Mouse (Mus musculus) MEL (cell line): Measurements from ENCODE around the gene Tyw1. TPM values are rescaled to one million over a fixed set of nuclear protein-coding genes. Genes with fewer than 3 reads are reported as not detected.

Experiments
- DNase-seq: peaks from one replicate; pipeline ENCODE4 v3.0.0; 2011; ENCODE audit warnings: low read depth, low spot score
- H3K27ac ChIP-seq: 2 replicates; pipeline ENCODE4 v1.5.1; 2012; ENCODE audit warnings: low read depth, mild to moderate bottlenecking, control low read depth, low read length, moderate library complexity; ENCODE audit not compliant: control insufficient read depth
- H3K27me3 ChIP-seq, 2 experiments: fragments of 150-350 bp in 1 of 2; sonication (generic) in 1 of 2; 2 replicates each; pipeline ENCODE4 v1.6.1; 2012; ENCODE audit warnings: low read length in 2 of 2, mild to moderate bottlenecking in 2 of 2, improper control_type of control experiment in 1 of 2, moderate library complexity in 1 of 2; ENCODE audit not compliant: insufficient read depth in 2 of 2, control insufficient read depth in 1 of 2
- H3K36me3 ChIP-seq, 2 experiments: 2 replicates each; pipeline ENCODE4 v1.6.1; 2012 to 2014; ENCODE audit warnings: low read length in 2 of 2, improper control_type of control experiment in 1 of 2, inconsistent platforms in 1 of 2, mild to moderate bottlenecking in 1 of 2; ENCODE audit not compliant: insufficient read depth in 2 of 2, control insufficient read depth in 1 of 2
- H3K4me1 ChIP-seq, 2 experiments: fragments of 150-350 bp in 1 of 2; sonication (generic) in 1 of 2; 2 replicates each; pipeline ENCODE4 v1.6.1; 2012; ENCODE audit warnings: low read length in 2 of 2, improper control_type of control experiment in 1 of 2, mild to moderate bottlenecking in 1 of 2; ENCODE audit not compliant: insufficient read depth in 2 of 2, control insufficient read depth in 1 of 2
- H3K4me3 ChIP-seq, 2 experiments: fragments of 150-350 bp in 1 of 2; sonication (generic) in 1 of 2; 2 replicates each; pipeline ENCODE4 v1.5.1; 2012; ENCODE audit warnings: low read depth in 2 of 2, low read length in 2 of 2, mild to moderate bottlenecking in 2 of 2, moderate library complexity in 2 of 2, control low read depth in 1 of 2, improper control_type of control experiment in 1 of 2; ENCODE audit not compliant: control insufficient read depth in 1 of 2, insufficient read depth in 1 of 2
- H3K79me2 ChIP-seq: 2 replicates; pipeline ENCODE4 v1.6.1; 2012; ENCODE audit warnings: mild to moderate bottlenecking, low read length, moderate library complexity; ENCODE audit not compliant: control insufficient read depth, poor library complexity, insufficient read depth
- H3K9ac ChIP-seq: 2 replicates; pipeline ENCODE4 v1.6.1; 2012; ENCODE audit warnings: low read depth, mild to moderate bottlenecking, control low read depth, low read length, moderate library complexity; ENCODE audit not compliant: control insufficient read depth, poor library complexity, severe bottlenecking
- H3K9me3 ChIP-seq: fragments of 150-350 bp; sonication (generic); replicated peaks from 2 replicates; pipeline ENCODE4 v1.6.1; 2012; ENCODE audit warnings: mild to moderate bottlenecking, low read length, improper control_type of control experiment, moderate library complexity; ENCODE audit not compliant: insufficient read depth
- BHLHE40 ChIP-seq: IDR thresholded peaks from 2 replicates; pipeline ENCODE4 v1.6.1; 2012; ENCODE audit warnings: low read depth, mild to moderate bottlenecking, inconsistent platforms, low read length, improper control_type of control experiment, borderline replicate concordance
- CHD1 ChIP-seq: IDR thresholded peaks from 2 replicates; pipeline ENCODE4 v1.6.1; 2012; ENCODE audit warnings: low read depth, mild to moderate bottlenecking, inconsistent platforms, low read length, improper control_type of control experiment
- CHD2 ChIP-seq: IDR thresholded peaks from 2 replicates; pipeline ENCODE4 v1.6.1; 2011; ENCODE audit warnings: low read length, improper control_type of control experiment
- CTCF ChIP-seq, 3 experiments: IDR thresholded peaks in 2 of 3; conservative IDR thresholded peaks in 1 of 3; 2 replicates each; pipeline ENCODE4 v1.5.1; 2011 to 2012; ENCODE audit warnings: low read length in 3 of 3, low read depth in 2 of 3, mild to moderate bottlenecking in 2 of 3, improper control_type of control experiment in 1 of 3, inconsistent platforms in 1 of 3, mixed read lengths in 1 of 3, moderate library complexity in 1 of 3; ENCODE audit not compliant: control insufficient read depth in 1 of 3, insufficient read depth in 1 of 3, poor library complexity in 1 of 3, severe bottlenecking in 1 of 3
- ELF1 ChIP-seq: IDR thresholded peaks from 2 replicates; pipeline ENCODE4 v1.6.1; 2014; ENCODE audit warnings: low read depth, mild to moderate bottlenecking, inconsistent platforms, low read length, improper control_type of control experiment, moderate library complexity
- EP300 ChIP-seq, 2 experiments: IDR thresholded peaks; 2 replicates each; pipeline ENCODE4 v1.6.1; 2011; ENCODE audit warnings: improper control_type of control experiment in 2 of 2, low read length in 2 of 2, low read depth in 1 of 2, mild to moderate bottlenecking in 1 of 2
- ETS1 ChIP-seq: IDR thresholded peaks from 2 replicates; pipeline ENCODE4 v1.6.1; 2012; ENCODE audit warnings: low read depth, mild to moderate bottlenecking, inconsistent platforms, low read length, improper control_type of control experiment, moderate library complexity
- GATA1 ChIP-seq: IDR thresholded peaks from 2 replicates; pipeline ENCODE4 v1.6.1; 2011; ENCODE audit warnings: low read depth, low read length, improper control_type of control experiment
- HCFC1 ChIP-seq: IDR thresholded peaks from 2 replicates; pipeline ENCODE4 v1.6.1; 2012; ENCODE audit warnings: low read depth, mild to moderate bottlenecking, inconsistent platforms, low read length, improper control_type of control experiment, moderate library complexity
- KAT2A ChIP-seq: conservative IDR thresholded peaks from 2 replicates; pipeline ENCODE4 v1.6.1; 2012; ENCODE audit warnings: low read depth, low read length, improper control_type of control experiment, inconsistent platforms
- MEF2A ChIP-seq: IDR thresholded peaks from 2 replicates; pipeline ENCODE4 v1.6.1; 2014; ENCODE audit warnings: low read depth, mild to moderate bottlenecking, inconsistent platforms, low read length, improper control_type of control experiment; ENCODE audit not compliant: poor library complexity, insufficient replicate concordance, severe bottlenecking; ENCODE audit errors: extremely low read depth
- MYB ChIP-seq: IDR thresholded peaks from 2 replicates; pipeline ENCODE4 v1.6.1; 2011; ENCODE audit warnings: mild to moderate bottlenecking, low read depth, low read length, improper control_type of control experiment
- MYC ChIP-seq: IDR thresholded peaks from 2 replicates; pipeline ENCODE4 v1.6.1; 2011; ENCODE audit warnings: low read depth, mild to moderate bottlenecking, low read length, improper control_type of control experiment, moderate library complexity
- NELFE ChIP-seq: IDR thresholded peaks from 2 replicates; pipeline ENCODE4 v1.6.1; 2011; ENCODE audit warnings: low read depth, low read length, improper control_type of control experiment
- NRF1 ChIP-seq: IDR thresholded peaks from 2 replicates; pipeline ENCODE4 v1.6.1; 2014; ENCODE audit warnings: low read depth, mild to moderate bottlenecking, inconsistent platforms, low read length, improper control_type of control experiment, moderate library complexity; ENCODE audit not compliant: poor library complexity, insufficient read depth, severe bottlenecking
- POLR2AphosphoS2 ChIP-seq: IDR thresholded peaks from 2 replicates; pipeline ENCODE4 v1.6.1; 2011; ENCODE audit warnings: low read length, improper control_type of control experiment
- RAD21 ChIP-seq: IDR thresholded peaks from 2 replicates; pipeline ENCODE4 v1.6.1; 2011; ENCODE audit warnings: mild to moderate bottlenecking, low read depth, low read length, improper control_type of control experiment
- SIN3A ChIP-seq: IDR thresholded peaks from 2 replicates; pipeline ENCODE4 v1.6.1; 2012; ENCODE audit warnings: low read length, improper control_type of control experiment, inconsistent platforms
- SMC3 ChIP-seq: IDR thresholded peaks from 2 replicates; pipeline ENCODE4 v1.6.1; 2011; ENCODE audit warnings: low read depth, low read length, improper control_type of control experiment
- TAL1 ChIP-seq: IDR thresholded peaks from 2 replicates; pipeline ENCODE4 v1.6.1; 2012; ENCODE audit warnings: mild to moderate bottlenecking, inconsistent platforms, low read length, moderate library complexity, mixed read lengths
- UBTF ChIP-seq: IDR thresholded peaks from 2 replicates; pipeline ENCODE4 v1.6.1; 2012; ENCODE audit warnings: low read depth, mild to moderate bottlenecking, inconsistent platforms, low read length, improper control_type of control experiment, moderate library complexity, borderline replicate concordance; ENCODE audit not compliant: insufficient read depth
- ZC3H11A ChIP-seq: IDR thresholded peaks from 2 replicates; pipeline ENCODE4 v1.6.1; 2012; ENCODE audit warnings: low read depth, mild to moderate bottlenecking, inconsistent platforms, low read length, improper control_type of control experiment
- ZKSCAN1 ChIP-seq: IDR thresholded peaks from 2 replicates; pipeline ENCODE4 v1.6.1; 2012; ENCODE audit warnings: low read depth, mild to moderate bottlenecking, inconsistent platforms, low read length, improper control_type of control experiment, moderate library complexity
- ZNF384 ChIP-seq: IDR thresholded peaks from 2 replicates; pipeline ENCODE4 v1.6.1; 2012; ENCODE audit warnings: low read depth, mild to moderate bottlenecking, inconsistent platforms, low read length, improper control_type of control experiment
- polyA plus RNA-seq, 2 experiments: library from polyadenylated mRNA; stranded (reverse) in 1 of 2; unstranded in 1 of 2; fragments of >175 nt in 1 of 2; fragments of >200 nt in 1 of 2; gene quantifications; 2 replicates each; pipeline versions ENCODE4 v1.2.1 to v1.2.4; 2012; ENCODE audit warnings: low replicate concordance in 2 of 2, low read depth in 1 of 2; ENCODE audit not compliant: insufficient read length in 2 of 2, insufficient read depth in 1 of 2, missing spikeins in 1 of 2
- total RNA-seq: library from RNA; depleted of rRNA; stranded (reverse); fragments of 300-350 nt; gene quantifications from 2 replicates; pipeline ENCODE4 v1.2.3, GENCODE M21; 2012

Gene Tyw1
- total and polyA plus RNA-seq, 3 experiments: 33.3 to 133 (median 38.8) TPM

DNA sequence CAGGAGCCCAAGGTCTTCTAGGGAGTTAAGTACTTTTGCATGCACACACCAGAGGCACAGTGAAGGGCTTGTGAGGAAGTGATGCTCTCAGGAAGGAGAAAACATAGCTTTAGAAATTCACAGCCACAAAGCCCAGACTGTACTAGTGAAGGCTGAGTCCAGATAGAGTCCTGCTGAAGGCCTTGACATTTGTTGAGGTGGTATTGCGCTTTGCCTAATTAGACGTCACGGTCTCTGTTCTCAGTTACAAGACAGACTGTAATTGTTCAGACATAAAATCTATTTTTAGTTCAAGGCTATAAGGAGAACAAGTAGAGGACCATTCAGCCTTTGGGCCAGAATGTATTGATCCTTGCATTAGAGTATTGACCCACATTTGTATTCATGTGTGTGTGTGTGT lies 58.1 kb downstream of the Tyw1 start:
- no peak for DNase-seq
- H3K36me3 ChIP-seq: 0 out of 4 replicates have a peak, but pooled peaks cover 0 to 2% of the 10 kb centered on the region in 2 experiments

DNA sequence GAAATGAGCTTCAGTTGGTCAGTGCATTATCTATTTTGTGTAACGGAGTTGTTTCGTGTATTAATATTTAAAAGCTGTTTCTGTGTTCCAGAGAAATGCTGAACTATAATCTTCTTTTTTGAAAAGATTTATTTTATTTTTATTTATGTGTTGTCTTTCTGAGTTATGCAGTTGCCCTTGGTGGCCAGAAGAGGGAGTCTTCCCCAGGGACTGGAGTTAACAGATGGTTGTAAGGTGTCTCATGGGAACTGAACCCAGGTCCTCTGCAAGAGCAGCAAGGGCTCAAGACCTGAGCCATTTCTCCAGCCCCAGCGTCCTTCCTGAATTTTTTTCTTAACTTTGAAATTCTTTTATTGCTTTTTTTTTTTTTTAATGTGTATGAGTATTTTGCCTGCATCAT lies 59.5 kb downstream of the Tyw1 start:
- Histone ChIP-seq H3K4me1 (no peaks in the 10 kb centered on the region), H3K79me2 (no peaks in the 10 kb centered on the region), H3K9ac (no peak overlapping the region)
- TF ChIP-seq CHD2 (no peak), ZKSCAN1 (no peak), RAD21 (peak; percentile 21), EP300 (IDR thresholded peaks at IDR 0.05; ENCODE audit: low read depth in 1 of 2, low read length in 2 of 2) (no peak), ELF1 (no peak), SIN3A (no peak), CTCF (IDR thresholded peaks at IDR 0.05 in 2 of 3, conservative IDR thresholded peaks at IDR 0.05 in 1 of 3; ENCODE audit: control insufficient read depth in 1 of 3, insufficient read depth in 1 of 3, low read depth in 2 of 3, low read length in 3 of 3, poor library complexity in 1 of 3, severe bottlenecking in 1 of 3) (peak; percentile 36 to 52 (median 47)), SMC3 (peak; percentile 39; the same call in 1 of the 2 replicates), TAL1 (no peak)
- TF ChIP-seq, all 39 proteins: peak for 3
- Histone ChIP-seq H3K4me3 (no peak overlapping the region), H3K27ac (no peak overlapping the region), H3K27me3 (no peaks in the 10 kb centered on the region), H3K9me3 (no peaks in the 10 kb centered on the region), H3K36me3 (no peaks in the 10 kb centered on the region)
- DNase-seq: peak; percentile 35

More for the DNA sequence above, 58.1 kb downstream of the Tyw1 start:
- Histone ChIP-seq H3K4me1 (no peaks in the 10 kb centered on the region), H3K4me3 (no peak overlapping the region), H3K27me3 (no peaks in the 10 kb centered on the region), H3K27ac (no peak overlapping the region), H3K79me2 (no peaks in the 10 kb centered on the region), H3K9me3 (no peaks in the 10 kb centered on the region), H3K9ac (no peak overlapping the region)
- TF ChIP-seq NELFE (no peak), ZNF384 (no peak), CHD1 (no peak), ZKSCAN1 (no peak), HCFC1 (no peak), ELF1 (no peak), BHLHE40 (no peak), MYB (no peak), ZC3H11A (no peak), MYC (no peak), SMC3 (no peak), NRF1 (no peak), EP300 (IDR thresholded peaks at IDR 0.05; ENCODE audit: low read depth in 1 of 2, low read length in 2 of 2) (no peak), UBTF (no peak), POLR2AphosphoS2 (no peak), MEF2A (no peak), KAT2A (no peak), ETS1 (no peak), GATA1 (no peak)
